Mouse (Mus musculus): ENCODE measurements around the gene Acss1.

GRCm38 (mm10) chr2:150712167-150712674, 43.9 kb upstream of the Acss1 start:
- TF ChIP-seq CTCF (IDR thresholded peaks at IDR 0.05; ENCODE audit: borderline replicate concordance, insufficient read depth, low read length) (no peak), POLR2A (IDR thresholded peaks at IDR 0.05; ENCODE audit: low read depth, low read length) (no peak)

All from embryonic fibroblast, embryonic 13.5 days (primary cell).